Mouse (Mus musculus) liver, embryonic 11.5 days (tissue): ENCODE measurements around the gene Mcrip2. TPM values are rescaled to one million over a fixed set of nuclear protein-coding genes. Genes with fewer than 3 reads are reported as not detected.

Source experiments
- ATAC-seq: fragments of 200-750 bp; cut with Nextera tagmentation; replicated peaks from 2 replicates; pipeline ENCODE4 v1.8.0; 2017; ENCODE audit warnings: moderate number of reproducible peaks, mild to moderate bottlenecking, moderate TSS enrichment, moderate library complexity; ENCODE audit not compliant: low FRiP score
- DNase-seq: peaks from one replicate; pipeline ENCODE4 v3.0.0-alpha.2; 2017; ENCODE audit warnings: low spot score
- H3K27ac ChIP-seq: fragments of 300-500 bp; sonication (generic); 2 replicates; pipeline ENCODE4 v1.5.1; 2014; ENCODE audit warnings: mild to moderate bottlenecking, low read depth, low read length, control low read depth
- H3K27me3 ChIP-seq: fragments of 300-500 bp; sonication (generic); replicated peaks from 2 replicates; pipeline ENCODE4 v1.6.1; 2014; ENCODE audit warnings: low read length, mixed read lengths; ENCODE audit not compliant: control insufficient read depth, insufficient read depth
- H3K36me3 ChIP-seq: fragments of 300-500 bp; sonication (generic); 2 replicates; pipeline ENCODE4 v1.6.1; 2014; ENCODE audit warnings: mild to moderate bottlenecking, low read length, moderate library complexity, mixed read lengths; ENCODE audit not compliant: control insufficient read depth, insufficient read depth
- H3K4me1 ChIP-seq: fragments of 300-500 bp; sonication (generic); replicated peaks from 2 replicates; pipeline ENCODE4 v1.6.1; 2014; ENCODE audit warnings: low read length, mixed read lengths; ENCODE audit not compliant: control insufficient read depth, insufficient read depth
- H3K4me2 ChIP-seq: fragments of 300-500 bp; sonication (generic); 2 replicates; pipeline ENCODE4 v1.6.1; 2014; ENCODE audit warnings: mild to moderate bottlenecking, control low read depth, moderate library complexity
- H3K4me3 ChIP-seq: fragments of 300-500 bp; sonication (generic); 2 replicates; pipeline ENCODE4 v1.5.1; 2014; ENCODE audit warnings: low read depth, low read length, control low read depth
- H3K9ac ChIP-seq: fragments of 300-500 bp; sonication (generic); 2 replicates; pipeline ENCODE4 v1.6.1; 2014; ENCODE audit warnings: low read depth, low read length, control low read depth
- H3K9me3 ChIP-seq: fragments of 300-500 bp; sonication (generic); 2 replicates; pipeline ENCODE4 v1.6.1; 2016; ENCODE audit warnings: low read length, inconsistent platforms, mixed read lengths; ENCODE audit not compliant: control insufficient read depth
- WGBS: fragments of 180-500 bp; shearing (Covaris S2); extraction: QIAGEN DNeasy Blood & Tissue Kit; methylation state at CpG from one replicate; pipeline ENCODE4 v1.1.7; 2014; 5-methylcytosine and 5-hydroxymethylcytosine counted together
- polyA plus RNA-seq: library from polyadenylated mRNA; unstranded; fragments of >200 nt; fragmentation: Nextera tagmentation; extraction: Ambion mirVana; gene quantifications from 2 replicates; pipeline ENCODE4 v1.2.1, GENCODE M21; 2014

The Mcrip2 gene
- 96.5 and 110 TPM in 2 replicates for polyA plus RNA-seq

GRCm38 (mm10) chr17:25868601-25869191, at the start of gene Mcrip2:
Gene Mcrip2, minus strand, starts transcription at chr17:25868764.
- Histone ChIP-seq H3K9ac (peak within 1 kb of the TSS; percentile 82), H3K4me1 (peaks cover 14% of the 10 kb centered on the region), H3K27me3 (no peaks in the 10 kb centered on the region), H3K9me3 (no peaks in the 10 kb centered on the region), H3K27ac (peak within 1 kb of the TSS; percentile 70), H3K36me3 (peaks cover 7% of the 10 kb centered on the region; the same call in 1 of the 2 replicates), H3K4me2 (peak within 1 kb of the TSS; percentile 93), H3K4me3 (peak within 1 kb of the TSS; percentile 86)
- DNase-seq: peak; percentile 84
- peak; percentile 83 for ATAC-seq
- WGBS: under 1% methylated on average over 24 of the region's 24 CpGs

DNA sequence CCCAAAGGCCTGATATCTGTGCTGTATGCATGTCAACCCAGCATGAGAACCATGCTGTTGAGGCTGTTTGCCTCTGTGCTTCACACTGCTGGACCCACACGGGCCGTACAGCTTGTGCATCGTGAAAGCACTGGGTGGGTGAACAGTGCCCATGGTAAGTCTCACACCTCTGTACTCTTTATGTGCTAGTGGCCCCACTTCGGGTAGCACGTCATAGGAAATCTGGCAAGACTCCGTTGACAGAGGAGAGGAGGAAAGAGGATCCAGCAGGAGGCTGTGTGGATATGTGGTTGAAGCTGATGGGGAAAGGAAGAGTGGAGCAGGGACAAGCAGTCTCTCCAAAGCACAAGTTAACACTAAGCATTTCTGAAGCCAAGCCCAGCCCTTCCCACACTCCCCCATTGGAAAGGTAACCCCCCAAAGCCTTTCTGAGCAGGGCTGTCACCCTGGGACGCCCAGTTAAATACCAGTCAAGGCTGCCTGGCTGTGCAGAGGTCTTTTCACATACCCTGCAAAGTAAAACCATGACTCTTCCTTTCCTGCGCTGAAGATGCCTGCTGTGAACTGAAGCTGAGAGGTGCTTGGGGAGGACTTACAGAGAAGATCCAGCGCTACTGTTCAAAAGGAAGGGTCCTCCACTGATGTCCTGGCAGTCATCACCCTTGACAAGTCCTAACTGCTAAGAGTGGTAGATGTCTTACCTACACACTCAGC, 49.6 kb upstream of the Mcrip2 start:
- peak overlapping the region; percentile 93 for H3K4me3 ChIP-seq
- WGBS: 83% methylated on average over 9 of the region's 9 CpGs
- H3K9ac ChIP-seq: peak overlapping the region; percentile 88
- peaks cover 32% of the 10 kb centered on the region for H3K4me1 ChIP-seq
- H3K36me3 ChIP-seq: 0 out of 2 replicates have a peak, but pooled peaks cover 2% of the 10 kb centered on the region
- H3K27me3 ChIP-seq: no peaks in the 10 kb centered on the region
- peak overlapping the region; percentile 97 for H3K4me2 ChIP-seq
- ATAC-seq: no peak
- no peaks in the 10 kb centered on the region for H3K9me3 ChIP-seq
- DNase-seq: no peak
- H3K27ac ChIP-seq: no peak overlapping the region

DNA sequence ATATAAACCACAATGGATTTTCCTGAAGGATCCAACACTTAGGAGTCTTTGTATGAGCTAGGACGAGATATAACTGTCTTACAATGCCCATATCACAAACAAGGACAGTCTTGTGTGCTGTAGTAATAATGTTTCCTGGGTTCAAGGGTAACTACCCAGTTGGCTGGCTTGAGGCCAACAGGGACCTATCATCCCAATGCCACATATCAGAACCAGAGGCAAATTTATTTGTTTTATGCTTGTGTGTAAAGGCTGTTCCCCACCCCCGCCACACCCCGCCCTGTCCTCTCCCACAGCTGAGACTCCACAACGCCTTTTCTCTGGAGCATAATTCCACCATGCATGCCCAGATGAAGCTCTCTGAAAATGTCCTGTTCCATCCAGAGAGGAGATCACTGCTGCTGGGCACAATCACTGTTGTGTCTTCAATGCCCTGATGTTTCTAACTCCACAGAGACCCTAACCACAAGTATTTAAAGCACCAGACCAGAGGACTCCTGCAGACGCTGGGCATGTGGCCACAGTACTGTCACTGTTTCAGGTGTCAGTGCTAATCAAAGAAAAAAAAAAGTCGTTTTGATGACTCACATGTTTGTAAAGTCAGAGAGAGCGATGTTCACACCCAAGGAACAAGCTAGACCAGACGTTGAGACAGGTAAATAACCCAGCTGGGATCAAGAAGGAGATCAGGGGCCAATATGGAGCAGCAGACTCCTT, 48.5 kb upstream of the Mcrip2 start:
- ATAC-seq (no peak), DNase-seq (no peak)
- 77% methylated on average over 8 of the region's 8 CpGs for WGBS
- Histone ChIP-seq H3K9me3 (no peaks in the 10 kb centered on the region), H3K4me3 (no peak overlapping the region), H3K4me2 (no peak overlapping the region), H3K27ac (no peak overlapping the region), H3K36me3 (0 out of 2 replicates have a peak, but pooled peaks cover 2% of the 10 kb centered on the region), H3K27me3 (no peaks in the 10 kb centered on the region), H3K4me1 (peaks cover 32% of the 10 kb centered on the region), H3K9ac (no peak overlapping the region)

- Histone ChIP-seq H3K9me3 (no peaks in the 10 kb centered on the region), H3K4me1 (peaks cover 27% of the 10 kb centered on the region), H3K9ac (no peak overlapping the region), H3K27me3 (no peaks in the 10 kb centered on the region), H3K27ac (no peak overlapping the region), H3K4me3 (no peak overlapping the region), H3K36me3 (0 out of 2 replicates have a peak, but pooled peaks cover 2% of the 10 kb centered on the region), H3K4me2 (no peak overlapping the region)
- DNase-seq (no peak), ATAC-seq (no peak)
- 52% methylated on average over 4 of the region's 4 CpGs for WGBS
These were observed 45.7 kb upstream of the Mcrip2 start for GRCm38 (mm10) chr17:25914295-25914694.

DNA sequence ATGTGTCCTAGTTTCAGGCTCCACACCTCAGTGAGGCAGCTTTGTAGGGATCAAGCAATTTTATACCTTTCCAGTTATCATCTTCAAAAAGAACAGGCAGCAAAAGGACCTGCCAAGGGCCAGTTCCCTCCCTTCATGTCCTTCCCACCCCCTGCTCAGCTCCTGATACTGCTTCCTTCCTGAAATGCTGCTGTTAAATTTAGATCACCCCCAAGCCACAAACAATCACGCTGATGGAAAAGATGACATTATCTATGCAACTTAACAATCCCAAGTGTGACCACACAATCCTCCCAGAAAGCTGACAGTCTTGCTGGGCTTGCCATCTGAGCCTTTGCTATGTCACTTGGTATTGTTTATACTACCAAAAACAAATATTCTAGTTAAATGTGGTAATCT, 45.3 kb upstream of the Mcrip2 start:
- Histone ChIP-seq H3K9me3 (no peaks in the 10 kb centered on the region), H3K36me3 (0 out of 2 replicates have a peak, but pooled peaks cover 2% of the 10 kb centered on the region), H3K4me1 (peaks cover 27% of the 10 kb centered on the region), H3K27me3 (no peaks in the 10 kb centered on the region), H3K4me3 (no peak overlapping the region), H3K27ac (no peak overlapping the region), H3K9ac (no peak overlapping the region; the same call in 1 of the 2 replicates), H3K4me2 (peak overlapping the region; percentile 39)
- 29% methylated on average over 1 of the region's 1 CpGs for WGBS
- ATAC-seq (no peak), DNase-seq (no peak)

DNA sequence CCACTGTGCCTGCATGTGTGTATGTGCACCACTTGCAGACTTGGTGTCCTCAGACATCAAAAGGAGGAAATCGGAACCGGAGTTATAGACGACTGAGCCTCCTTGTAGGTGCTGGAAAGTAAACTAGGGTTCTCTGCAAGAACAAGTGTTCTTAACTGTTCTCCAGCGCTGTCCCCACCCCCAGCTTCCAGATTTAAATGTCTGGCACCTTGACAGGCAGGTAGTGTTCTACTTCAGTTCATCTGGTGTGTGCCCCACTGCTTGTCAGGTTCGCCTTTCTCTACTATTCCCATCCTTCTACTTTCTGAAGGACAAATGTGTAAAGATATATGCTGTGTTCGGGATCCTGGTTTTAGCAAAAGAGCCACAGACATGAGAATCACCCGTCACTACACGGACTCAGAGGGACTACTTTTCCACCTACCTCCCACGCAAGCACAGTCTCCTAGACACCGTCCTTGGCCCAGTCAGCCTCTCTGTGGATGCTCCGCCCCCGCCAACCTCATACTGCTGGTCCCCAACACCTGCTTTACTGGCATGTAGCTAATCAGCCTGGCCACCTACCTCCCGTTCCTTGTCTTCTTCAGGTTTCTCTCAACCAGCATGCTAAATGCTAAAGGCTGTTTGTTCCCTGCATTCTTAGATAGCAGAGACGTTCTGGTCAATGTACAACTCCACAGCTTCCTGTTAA, 44.8 kb upstream of the Mcrip2 start:
- H3K27me3 ChIP-seq: no peaks in the 10 kb centered on the region
- no peaks in the 10 kb centered on the region for H3K9me3 ChIP-seq
- peaks cover 21% of the 10 kb centered on the region for H3K4me1 ChIP-seq
- WGBS: 61% methylated on average over 14 of the region's 14 CpGs
- H3K9ac ChIP-seq: no peak overlapping the region; the same call in 1 of the 2 replicates
- H3K27ac ChIP-seq: no peak overlapping the region
- DNase-seq (no peak), ATAC-seq (no peak)
- no peak overlapping the region for H3K4me3 ChIP-seq
- 0 out of 2 replicates have a peak, but pooled peaks cover 2% of the 10 kb centered on the region for H3K36me3 ChIP-seq
- H3K4me2 ChIP-seq: peak overlapping the region; percentile 39

GRCm38 (mm10) chr17:25911816-25912215, 43.3 kb upstream of the Mcrip2 start:
- H3K9me3 ChIP-seq: no peaks in the 10 kb centered on the region
- 0 out of 2 replicates have a peak, but pooled peaks cover 2% of the 10 kb centered on the region for H3K36me3 ChIP-seq
- no peak overlapping the region for H3K4me3 ChIP-seq
- H3K4me2 ChIP-seq: no peak overlapping the region
- H3K9ac ChIP-seq: no peak overlapping the region
- ATAC-seq: no peak
- no peaks in the 10 kb centered on the region for H3K27me3 ChIP-seq
- H3K4me1 ChIP-seq: peaks cover 16% of the 10 kb centered on the region
- H3K27ac ChIP-seq: no peak overlapping the region
- no peak for DNase-seq
- WGBS: 83% methylated on average over 4 of the region's 4 CpGs

DNA sequence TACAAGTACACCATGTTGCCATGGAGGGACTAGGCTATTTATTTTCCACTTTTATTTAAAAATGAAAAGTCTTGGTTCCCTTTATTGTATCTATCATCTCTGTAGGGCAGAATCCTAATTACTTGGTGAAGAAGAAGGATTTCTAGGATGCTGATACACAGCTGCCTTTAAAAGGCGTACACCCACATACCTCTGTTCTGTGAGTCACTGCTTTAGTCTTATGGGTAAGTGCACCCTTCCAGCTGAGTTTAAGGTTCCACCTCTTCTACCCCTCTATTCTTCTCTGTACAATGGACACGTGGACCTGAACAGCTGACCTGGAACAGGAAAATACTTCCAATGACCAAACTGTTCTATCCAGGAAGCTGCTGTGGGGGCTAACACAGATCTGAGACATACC, 39.1 kb upstream of the Mcrip2 start:
- H3K4me3 ChIP-seq: no peak overlapping the region
- no peak overlapping the region for H3K4me2 ChIP-seq
- DNase-seq (no peak), ATAC-seq (no peak)
- no peaks in the 10 kb centered on the region for H3K36me3 ChIP-seq
- no peaks in the 10 kb centered on the region for H3K9me3 ChIP-seq
- no peaks in the 10 kb centered on the region for H3K4me1 ChIP-seq
- no peak overlapping the region for H3K27ac ChIP-seq
- WGBS: 85% methylated on average over 2 of the region's 2 CpGs
- no peaks in the 10 kb centered on the region for H3K27me3 ChIP-seq
- H3K9ac ChIP-seq: no peak overlapping the region
